Mouse (Mus musculus) stomach, embryonic 15.5 days (tissue): Measurements from ENCODE around the gene Man1a2. TPM values are rescaled to one million over a fixed set of nuclear protein-coding genes. Genes with fewer than 3 reads are reported as not detected.
A peak's percentile ranks its signal among the peaks of the same experiment; 100 is the strongest.

ENCODE experiments used
- ATAC-seq: fragments of 200-750 bp; cut with Nextera tagmentation; 2 replicates; pipeline ENCODE4 v1.8.0; 2017; ENCODE audit warnings: low read depth, moderate number of reproducible peaks, moderate TSS enrichment; ENCODE audit not compliant: insufficient read depth, low FRiP score
- H3K27ac ChIP-seq: fragments of 300-500 bp; sonication (generic); 2 replicates; pipeline ENCODE4 v1.5.1; 2015; ENCODE audit warnings: mild to moderate bottlenecking, inconsistent platforms
- H3K27me3 ChIP-seq: fragments of 300-500 bp; sonication (generic); replicated peaks from 2 replicates; pipeline ENCODE4 v1.6.1; 2015; ENCODE audit warnings: inconsistent platforms
- H3K36me3 ChIP-seq: fragments of 300-500 bp; sonication (generic); 2 replicates; pipeline ENCODE4 v1.6.1; 2015; ENCODE audit warnings: inconsistent platforms
- H3K4me1 ChIP-seq: fragments of 300-500 bp; sonication (generic); 2 replicates; pipeline ENCODE4 v1.6.1; 2015; ENCODE audit warnings: inconsistent platforms
- H3K4me2 ChIP-seq: fragments of 300-500 bp; sonication (generic); 2 replicates; pipeline ENCODE4 v1.6.1; 2015; ENCODE audit warnings: mild to moderate bottlenecking, inconsistent platforms
- H3K4me3 ChIP-seq: fragments of 300-500 bp; sonication (generic); replicated peaks from 2 replicates; pipeline ENCODE4 v1.5.1; 2015; ENCODE audit warnings: inconsistent platforms
- H3K9ac ChIP-seq: fragments of 300-500 bp; sonication (generic); 2 replicates; pipeline ENCODE4 v1.6.1; 2015; ENCODE audit warnings: inconsistent platforms
- H3K9me3 ChIP-seq: fragments of 300-500 bp; sonication (generic); 2 replicates; pipeline ENCODE4 v1.6.1; 2016; ENCODE audit warnings: inconsistent platforms
- WGBS: fragments of 180-500 bp; shearing (Covaris S2); methylation state at CpG from one replicate; pipeline ENCODE4 v1.1.7; 2015; 5-methylcytosine and 5-hydroxymethylcytosine counted together
- polyA plus RNA-seq: library from polyadenylated mRNA; unstranded; fragments of >200 nt; fragmentation: Nextera tagmentation; extraction: Ambion mirVana; gene quantifications from 2 replicates; pipeline ENCODE4 v1.2.1, GENCODE M21; 2015

Man1a2 gene
- 93.1 and 94.8 TPM in 2 replicates for polyA plus RNA-seq

- Histone ChIP-seq H3K4me1 (peaks cover 6% of the 10 kb centered on the region; the same call in 1 of the 2 replicates), H3K4me2 (peak within 1 kb of the TSS; percentile 85), H3K9me3 (no peaks in the 10 kb centered on the region), H3K4me3 (peak within 1 kb of the TSS; percentile 85), H3K36me3 (no peaks in the 10 kb centered on the region), H3K27me3 (no peaks in the 10 kb centered on the region), H3K27ac (peak within 1 kb of the TSS; percentile 96), H3K9ac (peak within 1 kb of the TSS; percentile 92)
- peak; percentile 92 for ATAC-seq
- WGBS = under 1% methylated on average over 64 of the region's 92 CpGs
Observed at GRCm38 (mm10) chr3:100685087-100685762, at the start of gene Man1a2. Gene Man1a2, minus strand, starts transcription at chr3:100685503.

GRCm38 (mm10) chr3:100734482-100735154 is 49.3 kb upstream of the Man1a2 start:
- ATAC-seq = no peak
- Histone ChIP-seq H3K9me3 (no peaks in the 10 kb centered on the region), H3K36me3 (no peaks in the 10 kb centered on the region), H3K27me3 (no peaks in the 10 kb centered on the region), H3K4me2 (no peak overlapping the region), H3K9ac (no peak overlapping the region), H3K4me3 (no peak overlapping the region), H3K27ac (no peak overlapping the region), H3K4me1 (no peaks in the 10 kb centered on the region)
- WGBS = 70% methylated on average over 12 of the region's 12 CpGs

- H3K4me3 ChIP-seq = no peak overlapping the region
- H3K9me3 ChIP-seq = no peaks in the 10 kb centered on the region
- no peak for ATAC-seq
- no peak overlapping the region for H3K9ac ChIP-seq
- no peaks in the 10 kb centered on the region for H3K36me3 ChIP-seq
- no peaks in the 10 kb centered on the region for H3K4me1 ChIP-seq
- no peaks in the 10 kb centered on the region for H3K27me3 ChIP-seq
- H3K4me2 ChIP-seq = no peak overlapping the region
- H3K27ac ChIP-seq = no peak overlapping the region
- WGBS = 90% methylated on average over 11 of the region's 11 CpGs
Observed at GRCm38 (mm10) chr3:100731896-100732295, 46.6 kb upstream of the Man1a2 start.

GRCm38 (mm10) chr3:100731347-100731746 is 46.0 kb upstream of the Man1a2 start:
- no peak for ATAC-seq
- Histone ChIP-seq H3K4me1 (no peaks in the 10 kb centered on the region), H3K9me3 (no peaks in the 10 kb centered on the region), H3K9ac (no peak overlapping the region), H3K36me3 (no peaks in the 10 kb centered on the region), H3K4me3 (no peak overlapping the region), H3K27me3 (no peaks in the 10 kb centered on the region), H3K4me2 (no peak overlapping the region), H3K27ac (no peak overlapping the region)
- WGBS = 85% methylated on average over 3 of the region's 3 CpGs

GRCm38 (mm10) chr3:100728008-100728712 is 42.9 kb upstream of the Man1a2 start:
- ATAC-seq = no peak
- H3K36me3 ChIP-seq = no peaks in the 10 kb centered on the region
- 69% methylated on average over 4 of the region's 4 CpGs for WGBS
- no peak overlapping the region for H3K27ac ChIP-seq
- H3K4me2 ChIP-seq = no peak overlapping the region
- H3K9ac ChIP-seq = no peak overlapping the region
- H3K4me3 ChIP-seq = no peak overlapping the region
- H3K9me3 ChIP-seq = no peaks in the 10 kb centered on the region
- no peaks in the 10 kb centered on the region for H3K4me1 ChIP-seq
- no peaks in the 10 kb centered on the region for H3K27me3 ChIP-seq

GRCm38 (mm10) chr3:100725960-100726674 is 40.8 kb upstream of the Man1a2 start:
- Histone ChIP-seq H3K9ac (no peak overlapping the region), H3K27ac (no peak overlapping the region), H3K9me3 (no peaks in the 10 kb centered on the region), H3K4me1 (no peaks in the 10 kb centered on the region), H3K27me3 (no peaks in the 10 kb centered on the region), H3K4me2 (no peak overlapping the region), H3K36me3 (no peaks in the 10 kb centered on the region), H3K4me3 (no peak overlapping the region)
- WGBS = 63% methylated on average over 11 of the region's 11 CpGs
- no peak for ATAC-seq

DNA sequence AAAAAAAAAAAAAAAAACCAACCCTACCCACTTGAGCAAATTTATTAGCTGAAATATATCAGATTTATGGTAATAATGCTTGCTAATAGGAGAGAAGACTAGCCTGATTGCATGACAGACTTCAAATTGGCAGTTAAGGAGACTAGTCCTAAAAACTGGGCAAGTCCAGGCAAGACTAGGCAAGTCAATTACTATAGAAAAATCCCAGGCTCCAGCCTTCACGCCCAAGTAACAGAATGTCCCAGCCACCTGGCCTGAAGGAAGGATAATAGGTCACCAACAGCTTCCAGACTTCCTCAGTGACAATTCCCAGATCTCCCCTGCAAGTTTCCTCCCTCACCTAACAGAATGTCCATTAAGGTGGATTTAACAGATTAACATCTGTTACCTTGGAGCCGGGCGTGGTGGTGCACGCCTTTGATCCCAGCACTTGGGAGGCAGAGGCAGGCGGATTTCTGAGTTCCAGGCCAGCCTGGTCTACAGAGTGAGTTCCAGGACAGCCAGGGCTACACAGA is 35.5 kb upstream of the Man1a2 start:
- 91% methylated on average over 5 of the region's 5 CpGs for WGBS
- H3K9ac ChIP-seq = no peak overlapping the region
- no peak overlapping the region for H3K4me3 ChIP-seq
- H3K9me3 ChIP-seq = no peaks in the 10 kb centered on the region
- H3K4me2 ChIP-seq = no peak overlapping the region
- no peak for ATAC-seq
- peaks cover 6% of the 10 kb centered on the region; the same call in 1 of the 2 replicates for H3K4me1 ChIP-seq
- no peaks in the 10 kb centered on the region for H3K27me3 ChIP-seq
- H3K36me3 ChIP-seq = no peaks in the 10 kb centered on the region
- H3K27ac ChIP-seq = no peak overlapping the region

GRCm38 (mm10) chr3:100716241-100716640 is 30.9 kb upstream of the Man1a2 start:
- H3K9me3 ChIP-seq = no peaks in the 10 kb centered on the region
- ATAC-seq = no peak
- 44% methylated on average over 7 of the region's 7 CpGs for WGBS

DNA sequence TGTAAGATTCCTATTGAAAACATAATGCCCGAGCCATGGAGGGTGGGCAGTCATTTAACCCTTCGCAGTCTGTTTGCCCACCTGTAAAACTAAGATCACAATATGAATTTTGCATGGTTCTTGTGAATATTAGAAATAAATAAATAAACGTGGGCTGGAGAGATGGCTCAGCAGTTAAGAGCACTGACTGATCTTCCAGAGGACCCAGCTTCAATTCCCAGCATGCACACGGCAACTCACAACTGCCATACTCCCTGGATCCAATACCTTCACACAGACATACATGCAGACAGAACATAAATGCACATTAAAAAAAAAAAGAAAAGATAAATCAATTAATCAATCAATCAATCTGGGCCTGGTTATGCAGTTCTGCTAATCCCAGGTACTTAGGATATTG is 30.1 kb upstream of the Man1a2 start:
- 70% methylated on average over 4 of the region's 4 CpGs for WGBS
- no peak overlapping the region for H3K4me3 ChIP-seq
- peaks cover 4% of the 10 kb centered on the region; the same call in 1 of the 2 replicates for H3K4me1 ChIP-seq
- no peak overlapping the region for H3K9ac ChIP-seq
- no peak for ATAC-seq
- no peaks in the 10 kb centered on the region for H3K9me3 ChIP-seq
- no peaks in the 10 kb centered on the region for H3K36me3 ChIP-seq
- H3K27ac ChIP-seq = no peak overlapping the region
- H3K27me3 ChIP-seq = no peaks in the 10 kb centered on the region
- H3K4me2 ChIP-seq = no peak overlapping the region

More at GRCm38 (mm10) chr3:100716241-100716640, 30.9 kb upstream of the Man1a2 start:
- Histone ChIP-seq H3K27me3 (no peaks in the 10 kb centered on the region), H3K4me1 (peaks cover 6% of the 10 kb centered on the region; the same call in 1 of the 2 replicates), H3K4me3 (no peak overlapping the region), H3K4me2 (no peak overlapping the region), H3K27ac (peak overlapping the region; percentile 35; the same call in 1 of the 2 replicates), H3K9ac (no peak overlapping the region), H3K36me3 (no peaks in the 10 kb centered on the region)

GRCm38 (mm10) chr3:100713142-100714005 is 28.1 kb upstream of the Man1a2 start:
- ATAC-seq = no peak
- H3K36me3 ChIP-seq = no peaks in the 10 kb centered on the region
- H3K27me3 ChIP-seq = no peaks in the 10 kb centered on the region
- H3K9me3 ChIP-seq = no peaks in the 10 kb centered on the region
- no peak overlapping the region for H3K27ac ChIP-seq
- H3K4me2 ChIP-seq = no peak overlapping the region
- H3K4me1 ChIP-seq = peaks cover 3% of the 10 kb centered on the region; the same call in 1 of the 2 replicates
- WGBS = 56% methylated on average over 11 of the region's 11 CpGs
- no peak overlapping the region for H3K4me3 ChIP-seq
- no peak overlapping the region for H3K9ac ChIP-seq

DNA sequence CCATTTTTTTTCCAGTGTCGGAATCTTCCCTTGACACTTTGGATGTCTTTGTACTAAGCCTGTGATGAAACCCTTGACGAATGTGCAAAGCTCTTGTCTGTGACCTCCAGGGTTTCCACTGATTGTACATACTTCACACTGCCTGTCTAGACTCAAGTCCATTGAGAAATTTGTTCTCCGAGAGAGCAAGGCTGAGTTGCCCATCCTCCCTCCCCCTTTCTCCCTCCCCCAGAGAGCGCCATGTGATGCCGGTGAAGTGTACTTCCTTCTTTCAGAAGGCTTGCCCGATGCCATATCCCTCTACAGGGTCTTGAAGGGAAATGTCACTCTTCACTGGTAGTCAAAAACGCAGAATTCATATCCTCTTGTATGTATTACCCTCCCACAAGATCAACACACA is 26.8 kb upstream of the Man1a2 start:
- no peaks in the 10 kb centered on the region for H3K9me3 ChIP-seq
- H3K9ac ChIP-seq = no peak overlapping the region
- H3K36me3 ChIP-seq = no peaks in the 10 kb centered on the region
- H3K4me3 ChIP-seq = no peak overlapping the region
- no peak overlapping the region for H3K27ac ChIP-seq
- 56% methylated on average over 7 of the region's 7 CpGs for WGBS
- no peaks in the 10 kb centered on the region for H3K27me3 ChIP-seq
- no peak overlapping the region for H3K4me2 ChIP-seq
- peaks cover 3% of the 10 kb centered on the region; the same call in 1 of the 2 replicates for H3K4me1 ChIP-seq
- no peak for ATAC-seq
